9 mouse cellular contexts compared by ENCODE assay signal in genomic region chr16:95983601-95984000, GRCm38 (mm10). TPM values are rescaled to one million over a fixed set of nuclear protein-coding genes. Genes with fewer than 3 reads are reported as not detected.
DNase-seq lines count a peak whose midpoint lies in the region; ATAC-seq and TF ChIP-seq lines count a peak whose summit lies in the region.
"Had no signal": no experiment of that assay in that cellular context is flagged by ENCODE, and none has a peak within 500 bp of the region (broad histone marks: within the 10 kb centered on the region; RNA-seq: fewer than 3 reads in every experiment).

No protein-coding gene starts in this region.

- no peaks in the 10 kb centered on the region for H3K27me3 ChIP-seq in spleen, adult 2 months (ENCODE audit: control insufficient read depth, insufficient read depth, low read length)
- no peaks in the 10 kb centered on the region for H3K27me3 ChIP-seq in liver, postnatal 0 days (ENCODE audit: insufficient read depth, low read length)

- H3K4me3 ChIP-seq in gastrocnemius, adult 2 months, result no peak overlapping the region
- no peak overlapping the region for H3K4me3 ChIP-seq in spleen, adult 2 months (ENCODE audit: extremely low read depth, insufficient read depth, insufficient read length)
- no peak overlapping the region for H3K4me3 ChIP-seq in liver, postnatal 0 days (ENCODE audit: low read depth, low read length)

- no peaks in the 10 kb centered on the region for H3K9me3 ChIP-seq in liver, postnatal 0 days (ENCODE audit: low read length)

- no peak overlapping the region for H3K9ac ChIP-seq in liver, postnatal 0 days (replicated peaks)

- no peak for TF ChIP-seq POLR2A in spleen, adult 2 months (IDR thresholded peaks at IDR 0.05; ENCODE audit: low read depth, low read length)

- no peak overlapping the region for H3K4me2 ChIP-seq in liver, postnatal 0 days (ENCODE audit: low read depth, low read length)

- H3K27ac ChIP-seq in gastrocnemius, adult 2 months, result no peak overlapping the region
- no peak overlapping the region for H3K27ac ChIP-seq in spleen, adult 2 months (ENCODE audit: insufficient read depth, low read length)
- H3K27ac ChIP-seq in liver, postnatal 0 days (ENCODE audit: low read depth), result no peak overlapping the region
- H3K27ac ChIP-seq: macrophage had no signal

- H3K36me3 ChIP-seq in spleen, adult 2 months (ENCODE audit: control insufficient read depth, insufficient read depth, low read length), result peaks cover 10% of the 10 kb centered on the region
- H3K36me3 ChIP-seq in liver, postnatal 0 days (replicated peaks; ENCODE audit: insufficient read depth, low read length), result peaks cover 24% of the 10 kb centered on the region

- no peak for DNase-seq in gastrocnemius, adult 2 months
- DNase-seq in gastrocnemius, postnatal 4 days (ENCODE audit: low spot score in 2 of 2), result no peak
- peak in 1 of 2 experiments; percentile 30 for DNase-seq in spleen, adult 2 months (ENCODE audit: low read depth in 1 of 2, low spot score in 2 of 2)
- no peak for DNase-seq in spleen, postnatal 14 days (ENCODE audit: low spot score in 2 of 2)
- DNase-seq in liver, postnatal 0 days, result peak; percentile 53
- DNase-seq in adrenal gland, postnatal 10 days, result no peak
- DNase-seq in kidney, postnatal 10 days, result no peak
- DNase-seq in kidney, adult 11 months, result no peak

- WGBS in spleen, adult 2 months, result 77% methylated on average over 7 of the region's 7 CpGs
- WGBS in liver, postnatal 0 days (ENCODE audit: insufficient replicate concordance), result 78% methylated on average over 7 of the region's 7 CpGs

- TF ChIP-seq EP300 in liver, postnatal 0 days (IDR thresholded peaks at IDR 0.05; ENCODE audit: low read depth), result no peak

- H3K4me1 ChIP-seq in spleen, adult 2 months (ENCODE audit: control insufficient read depth, insufficient read depth, insufficient read length), result no peaks in the 10 kb centered on the region; the same call in 1 of the 2 replicates
- H3K4me1 ChIP-seq in liver, postnatal 0 days (ENCODE audit: insufficient read depth), result no peaks in the 10 kb centered on the region

- ATAC-seq in liver, postnatal 0 days, result no peak

- TF ChIP-seq CTCF in gastrocnemius, adult 2 months (IDR thresholded peaks at IDR 0.05), result peak; percentile 40; the same call in 1 of the 2 replicates
- TF ChIP-seq CTCF in spleen, adult 2 months (IDR thresholded peaks at IDR 0.05; ENCODE audit: extremely low read depth, insufficient read depth, insufficient read length, insufficient replicate concordance), result peak; percentile 45; the same call in 1 of the 2 replicates
- peak; percentile 63 for TF ChIP-seq CTCF in liver, postnatal 0 days (IDR thresholded peaks at IDR 0.05; ENCODE audit: low read depth)

- intact Hi-C loops in gastrocnemius, adult 2 months (cut with DNase I), result no loop called here

RNA-seq across cellular contexts. Expression of gene Psmg1, which starts 7.2 kb away (rescaled TPM):
- 10 to 100 TPM in 1 of 2 experiments, 1 to 10 TPM in 1; 9.6 to 14.9 TPM for total RNA-seq in gastrocnemius, adult 2 months (2021)
- total RNA-seq in gastrocnemius, postnatal 4 days (2021), result 10 to 100 TPM; 22.2 to 24.6 TPM
- polyA plus RNA-seq in spleen, adult 2 months (2012; rRNA removed), result 7.8 and 8.6 TPM in 2 replicates
- 44.1 and 44.9 TPM in 2 replicates for polyA plus RNA-seq in liver, postnatal 0 days (2015; fragmentation: Nextera tagmentation; extraction: Ambion mirVana)
- 10 to 100 TPM; 37.2 to 40.0 TPM for total RNA-seq in adrenal gland, postnatal 10 days (2021)
